Mouse (Mus musculus) brown adipose tissue, adult 24 weeks (tissue): Measurements from ENCODE around the gene Tmem132e. TPM values are rescaled to one million over a fixed set of nuclear protein-coding genes. Genes with fewer than 3 reads are reported as not detected.

ENCODE experiments used
- H3K27ac ChIP-seq: fragments of 200-500 bp; replicated peaks from 2 replicates; pipeline ENCODE4 v1.5.1; 2012; ENCODE audit warnings: low read depth, mild to moderate bottlenecking, low read length
- H3K4me1 ChIP-seq: fragments of 200-500 bp; 2 replicates; pipeline ENCODE4 v1.6.1; 2012; ENCODE audit warnings: low read length, mixed read lengths; ENCODE audit not compliant: control insufficient read depth, insufficient read depth, insufficient read length
- H3K4me3 ChIP-seq: fragments of 200-500 bp; 2 replicates; pipeline ENCODE4 v1.5.1; 2012; ENCODE audit warnings: low read depth, mild to moderate bottlenecking, low read length, moderate library complexity; ENCODE audit not compliant: insufficient read depth
- polyA plus RNA-seq: library from polyadenylated mRNA; stranded (reverse); fragments of >200 nt; gene quantifications from 2 replicates; pipeline ENCODE4 v1.2.4, GENCODE M21; 2012; ENCODE audit not compliant: missing spikeins, insufficient read depth, insufficient read length

The Tmem132e gene
- polyA plus RNA-seq, 1 experiment = not detected

DNA sequence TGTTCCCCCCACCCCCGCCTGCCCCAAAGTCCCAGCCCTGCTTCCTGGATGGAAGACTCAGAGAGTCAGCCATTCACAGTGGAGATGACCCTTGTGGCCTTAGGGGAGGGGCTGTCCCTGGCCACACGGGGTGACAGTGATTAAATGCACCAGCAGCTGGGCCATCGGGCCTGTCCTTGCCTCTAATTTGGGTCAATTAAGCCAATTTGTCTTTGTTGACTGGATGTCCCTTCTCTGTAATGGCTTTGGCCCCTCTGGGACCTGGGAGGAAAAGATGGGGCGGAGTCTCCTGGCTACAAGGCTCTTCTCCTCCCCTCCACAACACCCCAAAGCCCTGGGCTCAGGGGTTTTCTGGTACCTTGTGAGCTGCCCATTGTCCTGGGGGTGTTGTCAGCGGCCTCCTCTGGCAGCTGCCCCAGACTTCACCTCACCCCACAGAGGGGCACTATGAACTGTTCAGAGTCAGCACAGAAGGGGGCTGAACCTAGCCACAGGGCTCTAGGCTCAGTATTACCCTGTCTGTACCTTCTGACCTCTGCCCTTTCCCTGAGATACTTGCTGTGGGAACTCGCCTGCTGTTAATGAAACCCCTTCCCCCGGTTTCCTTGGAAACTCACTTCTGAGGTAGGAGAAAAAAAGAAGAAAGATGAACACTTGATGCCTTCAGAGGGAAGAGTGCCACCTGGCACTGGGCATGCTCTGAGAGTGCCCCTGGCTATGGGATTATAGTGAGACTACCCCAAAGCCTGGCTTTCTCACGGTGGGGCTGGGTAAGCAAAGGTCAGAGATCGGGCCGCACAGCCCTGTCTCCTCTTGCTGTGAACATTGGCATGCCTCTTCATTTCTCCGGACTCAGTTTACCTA, 17.9 kb downstream of the Tmem132e start:
- H3K4me3 ChIP-seq = no peak overlapping the region
- no peak overlapping the region for H3K27ac ChIP-seq
- H3K4me1 ChIP-seq = no peaks in the 10 kb centered on the region

GRCm38 (mm10) chr11:82412496-82412895, 23.8 kb downstream of the Tmem132e start:
- Histone ChIP-seq H3K4me3 (no peak overlapping the region), H3K27ac (no peak overlapping the region)

DNA sequence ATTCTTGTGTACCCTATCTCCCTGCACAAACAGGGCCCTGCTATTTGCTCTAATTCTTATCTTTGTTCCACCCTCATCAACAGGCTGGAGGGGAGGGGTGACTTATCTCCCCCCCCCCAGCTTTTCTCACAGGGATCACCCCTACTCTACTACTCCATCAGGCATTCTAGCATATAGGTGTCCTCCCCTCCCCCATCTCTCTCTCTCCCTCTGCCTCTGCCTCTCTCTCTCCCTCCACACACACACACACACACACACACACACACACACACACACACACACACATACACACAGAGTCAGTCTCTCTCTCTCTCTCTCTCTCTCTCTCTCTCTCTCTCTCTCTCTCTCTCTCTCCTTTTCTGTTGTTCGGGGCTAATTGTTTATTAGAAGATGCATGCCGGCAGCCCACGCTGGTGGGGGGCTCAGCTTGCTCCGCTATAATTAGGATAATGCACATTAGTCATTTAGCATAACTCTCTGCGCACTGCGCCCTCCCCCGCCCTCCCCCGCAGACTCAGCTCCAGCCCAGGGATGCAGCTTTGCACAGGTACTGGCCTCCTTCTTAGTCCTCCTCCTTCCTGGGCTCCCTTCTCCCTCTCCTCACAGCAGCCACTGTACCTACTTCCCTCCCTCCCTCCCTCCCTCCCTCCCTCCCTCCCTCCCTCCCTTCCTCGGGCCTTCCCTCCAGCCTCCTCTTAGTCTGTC, 29.8 kb downstream of the Tmem132e start:
- H3K27ac ChIP-seq = no peak overlapping the region
- H3K4me1 ChIP-seq = no peaks in the 10 kb centered on the region
- no peak overlapping the region for H3K4me3 ChIP-seq

More at GRCm38 (mm10) chr11:82412496-82412895, 23.8 kb downstream of the Tmem132e start:
- no peaks in the 10 kb centered on the region for H3K4me1 ChIP-seq

DNA sequence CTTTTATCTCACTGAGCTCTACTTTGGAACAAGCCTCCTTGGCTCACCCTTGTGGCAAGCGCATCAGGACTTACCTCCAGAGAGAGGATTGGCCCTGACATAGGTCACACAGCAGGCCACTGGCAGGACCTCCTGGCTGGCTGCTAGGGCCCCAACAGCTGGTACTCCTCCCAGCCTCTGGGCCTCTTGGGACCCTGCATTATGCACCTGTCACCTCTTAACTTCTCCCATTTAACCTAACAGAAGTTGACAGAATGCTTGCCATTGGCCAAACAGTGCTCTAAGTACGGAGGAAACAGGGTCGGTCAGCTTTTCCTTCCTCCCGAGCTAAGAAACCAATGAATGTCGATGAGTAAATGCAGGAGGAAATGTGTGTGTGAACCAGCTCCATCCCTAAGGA, 33.2 kb downstream of the Tmem132e start:
- no peak overlapping the region for H3K4me3 ChIP-seq
- H3K27ac ChIP-seq = no peak overlapping the region

DNA sequence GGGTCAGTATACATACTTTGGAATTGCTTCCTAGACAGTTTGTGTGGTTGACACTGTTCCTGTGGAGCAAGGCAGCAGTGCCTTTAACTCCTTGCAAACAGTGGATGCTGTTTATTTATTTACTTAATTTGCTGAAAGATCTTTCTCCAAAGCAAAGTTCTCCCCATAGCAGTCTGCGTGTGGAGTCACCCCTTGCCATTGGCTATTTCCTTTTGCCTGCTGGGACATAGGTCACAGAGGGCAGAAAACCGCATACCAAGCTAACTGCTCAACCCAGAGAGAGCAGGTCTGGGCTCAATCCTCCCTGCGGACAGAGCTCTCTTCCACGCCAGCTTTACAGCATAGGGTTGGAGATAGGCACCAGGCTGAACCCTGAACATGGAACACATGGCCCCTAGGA, 34.8 kb downstream of the Tmem132e start:
- Histone ChIP-seq H3K4me1 (no peaks in the 10 kb centered on the region), H3K4me3 (no peak overlapping the region), H3K27ac (no peak overlapping the region)

More for the DNA sequence above, 33.2 kb downstream of the Tmem132e start:
- H3K4me1 ChIP-seq = no peaks in the 10 kb centered on the region

GRCm38 (mm10) chr11:82428801-82429200, 40.1 kb downstream of the Tmem132e start:
- Histone ChIP-seq H3K27ac (no peak overlapping the region), H3K4me3 (no peak overlapping the region), H3K4me1 (no peaks in the 10 kb centered on the region)

- no peak overlapping the region for H3K4me3 ChIP-seq
- H3K4me1 ChIP-seq = no peaks in the 10 kb centered on the region
- H3K27ac ChIP-seq = no peak overlapping the region
Measured at GRCm38 (mm10) chr11:82434091-82434831, 45.6 kb downstream of the Tmem132e start.

- no peaks in the 10 kb centered on the region for H3K4me1 ChIP-seq
- no peak overlapping the region for H3K27ac ChIP-seq
- no peak overlapping the region for H3K4me3 ChIP-seq
Measured at GRCm38 (mm10) chr11:82434832-82435182, 46.1 kb downstream of the Tmem132e start.

DNA sequence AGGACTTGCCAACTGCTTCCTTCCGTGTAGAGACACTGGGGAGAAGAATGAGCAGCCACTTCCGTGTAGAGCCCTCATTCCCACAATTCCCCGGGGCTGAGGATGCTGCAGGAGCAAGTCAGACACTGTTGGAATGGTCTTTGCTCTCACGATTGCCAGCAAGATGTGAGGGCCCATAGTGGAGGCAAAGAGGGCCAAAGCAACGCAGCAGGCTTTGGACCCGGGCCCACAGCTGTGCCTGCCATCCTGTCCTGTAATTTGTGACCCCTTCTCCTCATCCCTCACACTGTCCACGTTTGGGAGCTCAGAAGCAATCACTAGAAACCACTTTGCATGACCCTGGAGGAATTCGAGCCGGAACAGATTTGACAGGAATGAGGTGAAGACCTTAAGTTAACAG, 59.8 kb downstream of the Tmem132e start:
- no peaks in the 10 kb centered on the region for H3K4me1 ChIP-seq
- H3K4me3 ChIP-seq = no peak overlapping the region
- no peak overlapping the region for H3K27ac ChIP-seq

GRCm38 (mm10) chr11:82452516-82452915, 63.8 kb downstream of the Tmem132e start:
- Histone ChIP-seq H3K4me1 (no peaks in the 10 kb centered on the region), H3K4me3 (no peak overlapping the region), H3K27ac (no peak overlapping the region)

- H3K27ac ChIP-seq = no peak overlapping the region
- H3K4me1 ChIP-seq = no peaks in the 10 kb centered on the region
- no peak overlapping the region for H3K4me3 ChIP-seq
Measured at GRCm38 (mm10) chr11:82453230-82453629, 64.5 kb downstream of the Tmem132e start.

DNA sequence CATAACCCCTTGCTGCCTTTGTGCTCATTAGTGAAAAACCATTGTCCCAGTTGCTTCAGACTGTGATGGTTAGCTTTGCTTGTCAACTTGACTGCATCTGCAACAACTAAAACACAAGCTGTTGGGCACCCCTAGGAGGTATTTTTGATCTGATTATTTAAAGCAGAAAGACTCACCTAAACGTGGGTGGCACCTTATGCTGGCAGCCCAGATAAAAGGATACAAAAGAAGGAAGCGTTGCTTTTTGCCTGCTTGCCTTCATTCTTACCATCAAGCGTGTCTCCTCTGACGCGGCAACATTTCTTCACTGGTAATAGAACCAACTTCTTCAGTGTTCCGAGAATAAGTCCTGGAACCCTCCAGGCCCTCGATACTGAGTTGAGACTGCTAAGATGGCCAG, 72.6 kb downstream of the Tmem132e start:
- H3K27ac ChIP-seq = no peak overlapping the region
- H3K4me1 ChIP-seq = no peaks in the 10 kb centered on the region
- H3K4me3 ChIP-seq = no peak overlapping the region

- Histone ChIP-seq H3K27ac (no peak overlapping the region), H3K4me1 (no peaks in the 10 kb centered on the region), H3K4me3 (no peak overlapping the region)
Measured at GRCm38 (mm10) chr11:82465536-82465935, 76.8 kb downstream of the Tmem132e start.

GRCm38 (mm10) chr11:82467218-82467617, 78.5 kb downstream of the Tmem132e start:
- no peaks in the 10 kb centered on the region for H3K4me1 ChIP-seq
- H3K27ac ChIP-seq = no peak overlapping the region
- H3K4me3 ChIP-seq = no peak overlapping the region

GRCm38 (mm10) chr11:82471076-82471475, 82.4 kb downstream of the Tmem132e start:
- no peaks in the 10 kb centered on the region for H3K4me1 ChIP-seq
- H3K27ac ChIP-seq = no peak overlapping the region
- H3K4me3 ChIP-seq = no peak overlapping the region
